Mouse (Mus musculus) kidney, adult 2 months (tissue): ENCODE data around the gene Ltb.

Experiments used
- CTCF ChIP-seq: fragments of 200-500 bp; conservative IDR thresholded peaks from 2 replicates; pipeline ENCODE4 v1.5.1; 2011; ENCODE audit warnings: low read depth, mild to moderate bottlenecking, control low read depth, low read length, moderate library complexity, mixed read lengths; ENCODE audit not compliant: insufficient read depth, insufficient read length
- POLR2A ChIP-seq: fragments of 200-500 bp; IDR thresholded peaks from one replicate; pipeline ENCODE4 v1.6.1; 2011; ENCODE audit warnings: low read depth, low read length, control low read depth

DNA sequence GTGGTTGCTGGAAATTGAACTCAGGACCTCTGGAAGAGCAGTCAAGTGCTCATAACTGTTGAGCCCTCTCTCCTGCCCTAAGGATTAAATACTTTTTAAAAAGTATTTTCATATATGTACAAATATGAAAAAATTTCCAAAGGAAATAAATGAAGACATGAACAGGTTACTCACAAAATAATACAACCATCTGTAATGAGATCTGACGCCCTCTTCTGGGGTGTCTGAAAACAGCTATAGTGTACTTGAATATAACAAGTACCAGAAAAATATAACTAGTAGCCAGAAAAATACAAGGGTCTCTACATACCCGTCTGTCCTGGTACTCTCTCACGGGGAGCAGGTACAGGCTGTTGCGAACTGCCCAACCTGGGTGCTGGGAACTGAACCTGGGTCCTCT is 30.4 kb downstream of the Ltb start:
- no peak for TF ChIP-seq POLR2A
- no peak for TF ChIP-seq CTCF
